ENCODE assay signal across 10 mouse cellular contexts in the genomic region with DNA sequence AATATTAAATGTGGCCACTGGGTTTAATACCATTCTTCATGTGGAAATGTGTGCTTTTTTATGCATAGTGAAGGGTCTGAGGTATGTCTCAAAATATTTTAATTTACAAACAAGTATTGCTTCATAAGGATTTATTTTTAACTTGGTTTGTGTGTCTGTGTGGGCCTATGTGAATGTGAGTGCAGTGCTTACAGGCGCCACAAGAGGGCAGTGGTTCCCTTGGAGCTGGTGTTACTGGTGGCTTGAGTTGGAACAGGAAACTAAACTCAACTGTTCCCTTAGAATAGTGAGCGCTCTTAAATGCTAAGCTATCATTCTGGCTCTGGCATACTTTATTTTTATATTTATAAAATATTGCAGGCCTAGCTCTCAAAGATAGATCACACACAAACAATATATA. TPM values are rescaled to one million over a fixed set of nuclear protein-coding genes. Genes with fewer than 3 reads are reported as not detected.
DNase-seq lines count a peak whose midpoint lies in the region; ATAC-seq and TF ChIP-seq lines count a peak whose summit lies in the region.
"Had no signal": no experiment of that assay in that cellular context is flagged by ENCODE, and none has a peak within 500 bp of the region (broad histone marks: within the 10 kb centered on the region; RNA-seq: fewer than 3 reads in every experiment).

No protein-coding gene starts in this region.

- ATAC-seq in liver, postnatal 0 days = no peak

- peak; percentile 5 to 18 for DNase-seq in heart, postnatal 36 days
- no peak for DNase-seq in heart, postnatal 25 days (ENCODE audit: low spot score)
- DNase-seq in thymus, adult 2 months = peak; percentile 13
- DNase-seq in thymus, postnatal 10 days (ENCODE audit: low spot score in 2 of 2) = no peak
- DNase-seq in c-Kit-positive CD71-positive TER-119-negative erythroid progenitor cells, embryonic 14.5 days (ENCODE audit: low read depth) = peak; percentile 5
- DNase-seq in liver, postnatal 0 days = peak; percentile 49
- DNase-seq in urinary bladder, postnatal 36 days (ENCODE audit: low spot score in 2 of 2) = no peak
- DNase-seq in ovary, postnatal 14 days (ENCODE audit: low spot score) = no peak

- no peak overlapping the region for H3K27ac ChIP-seq in thymus, adult 2 months (ENCODE audit: control insufficient read depth, insufficient read depth, low read length)
- H3K27ac ChIP-seq in liver, postnatal 0 days (ENCODE audit: low read depth) = no peak overlapping the region
- H3K27ac ChIP-seq: embryonic facial prominence, embryonic 12.5 days had no signal

- intact Hi-C loops in heart, postnatal 36 days (cut with DNase I) = loop anchor here (2.0 to 10.0 kb wide), 2 partner anchors 257 to 299 kb away; no protein-coding TSS in a partner anchor
- intact Hi-C loops in heart, postnatal 25 days (cut with DNase I) = no loop called here

- TF ChIP-seq POLR2A in thymus, adult 2 months (IDR thresholded peaks at IDR 0.05; ENCODE audit: control insufficient read depth, extremely low read depth, insufficient read depth, low read length, poor library complexity) = no peak

- no peak overlapping the region for H3K4me2 ChIP-seq in liver, postnatal 0 days (ENCODE audit: low read depth, low read length)
- H3K4me2 ChIP-seq: embryonic facial prominence, embryonic 12.5 days had no signal

- H3K36me3 ChIP-seq in thymus, adult 2 months (ENCODE audit: control insufficient read depth, insufficient read depth, low read length) = no peaks in the 10 kb centered on the region
- H3K36me3 ChIP-seq in liver, postnatal 0 days (replicated peaks; ENCODE audit: insufficient read depth, low read length) = no peaks in the 10 kb centered on the region
- H3K36me3 ChIP-seq: embryonic facial prominence, embryonic 12.5 days had no signal

- H3K27me3 ChIP-seq in thymus, adult 2 months (ENCODE audit: control insufficient read depth, insufficient read depth, low read length) = no peaks in the 10 kb centered on the region
- H3K27me3 ChIP-seq in liver, postnatal 0 days (ENCODE audit: insufficient read depth, low read length) = no peaks in the 10 kb centered on the region
- H3K27me3 ChIP-seq: megakaryocyte, embryonic 14.5 days had no signal

- TF ChIP-seq EP300 in liver, postnatal 0 days (IDR thresholded peaks at IDR 0.05; ENCODE audit: low read depth) = no peak

- H3K4me1 ChIP-seq in thymus, adult 2 months (replicated peaks; ENCODE audit: control insufficient read depth, insufficient read depth, low read length) = no peaks in the 10 kb centered on the region
- H3K4me1 ChIP-seq in liver, postnatal 0 days (ENCODE audit: insufficient read depth) = no peaks in the 10 kb centered on the region
- H3K4me1 ChIP-seq: embryonic facial prominence, embryonic 12.5 days; megakaryocyte, embryonic 14.5 days had no signal

- no peaks in the 10 kb centered on the region for H3K9me3 ChIP-seq in liver, postnatal 0 days (ENCODE audit: low read length)
- H3K9me3 ChIP-seq: embryonic facial prominence, embryonic 12.5 days; megakaryocyte, embryonic 14.5 days had no signal

- no peak for TF ChIP-seq CTCF in thymus, adult 2 months (IDR thresholded peaks at IDR 0.05; ENCODE audit: borderline replicate concordance, control insufficient read depth, extremely low read depth, insufficient read depth, low read length, poor library complexity)
- TF ChIP-seq CTCF in liver, postnatal 0 days (IDR thresholded peaks at IDR 0.05; ENCODE audit: low read depth) = peak; percentile 68

- H3K9ac ChIP-seq in liver, postnatal 0 days (replicated peaks) = no peak overlapping the region
- H3K9ac ChIP-seq: embryonic facial prominence, embryonic 12.5 days had no signal

- WGBS in thymus, adult 2 months = 56% methylated on average over 2 of the region's 2 CpGs
- 42% methylated on average over 2 of the region's 2 CpGs for WGBS in liver, postnatal 0 days (ENCODE audit: insufficient replicate concordance)

- H3K4me3 ChIP-seq in thymus, adult 2 months (ENCODE audit: control insufficient read depth, insufficient read depth, low read length) = no peak overlapping the region
- no peak overlapping the region for H3K4me3 ChIP-seq in liver, postnatal 0 days (ENCODE audit: low read depth, low read length)
- H3K4me3 ChIP-seq: embryonic facial prominence, embryonic 12.5 days; megakaryocyte, embryonic 14.5 days had no signal

RNA-seq across cellular contexts. Expression of a gene that starts 6.8 kb away (rescaled TPM):
- total RNA-seq in heart, postnatal 36 days (2021) = under 1 TPM; 0.35 to 0.56 TPM
- total RNA-seq in heart, postnatal 25 days (2021) = under 1 TPM; 0.34 to 0.59 TPM
- 0.51 and 0.94 TPM in 2 replicates for polyA plus RNA-seq in thymus, adult 2 months (2012; rRNA removed)
- 0.04 TPM in 1 of 2 replicates, not detected in the other for polyA plus RNA-seq in liver, postnatal 0 days (2015; fragmentation: Nextera tagmentation; extraction: Ambion mirVana)

Comparison
In these comparisons a context has a peak if more than half of its experiments do, and no peak if none do; other contexts are left out.
1. DNase-seq: peak in heart, postnatal 36 days (2 of 2), thymus, adult 2 months (single experiment), c-Kit-positive CD71-positive TER-119-negative erythroid progenitor cells, embryonic 14.5 days (single experiment) and liver, postnatal 0 days (single experiment); none in heart, postnatal 25 days (single experiment), thymus, postnatal 10 days (0 of 2), urinary bladder, postnatal 36 days (0 of 2) and ovary, postnatal 14 days (single experiment).